Mouse (Mus musculus) heart, postnatal 14 days (tissue): ENCODE measurements at regions not wholly inside any gene's neighbourhood (a gene's known extent, or its start where the extent isn't known, plus 50 kb on each side); places are given as distances from the start of the nearest gene placed in this dataset.

ENCODE experiments used
- DNase-seq, 2 experiments: peaks; one replicate each; pipeline ENCODE4 v3.0.0; 2021 to 2022
- intact Hi-C: fragments of 180-260 bp; cut with DNase I; formaldehyde crosslinking; loops from one replicate; pipeline ENCODE4 v1.15.1; 2025

DNA sequence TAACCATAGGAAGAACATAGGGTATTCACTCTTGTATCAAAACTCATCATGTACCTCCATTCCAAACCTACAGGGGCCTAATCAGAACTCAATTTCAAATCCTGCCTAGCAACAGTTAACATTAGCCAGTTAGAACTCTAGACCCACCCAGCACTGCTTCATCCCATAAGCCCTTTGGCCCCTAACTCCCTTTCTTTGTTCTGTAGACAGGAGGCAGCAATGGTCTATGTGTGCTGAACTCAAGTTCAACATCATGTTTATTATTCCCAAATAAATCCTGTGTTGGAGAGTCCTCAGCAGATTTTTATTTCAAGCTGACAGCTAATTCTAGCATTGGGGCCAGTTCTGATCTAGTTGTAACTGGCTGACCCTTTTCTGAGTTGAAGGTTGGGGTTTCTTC is 112.2 kb downstream of the Ipo8 start:
- DNase-seq = no peak
- intact Hi-C loops = no loop called here

DNA sequence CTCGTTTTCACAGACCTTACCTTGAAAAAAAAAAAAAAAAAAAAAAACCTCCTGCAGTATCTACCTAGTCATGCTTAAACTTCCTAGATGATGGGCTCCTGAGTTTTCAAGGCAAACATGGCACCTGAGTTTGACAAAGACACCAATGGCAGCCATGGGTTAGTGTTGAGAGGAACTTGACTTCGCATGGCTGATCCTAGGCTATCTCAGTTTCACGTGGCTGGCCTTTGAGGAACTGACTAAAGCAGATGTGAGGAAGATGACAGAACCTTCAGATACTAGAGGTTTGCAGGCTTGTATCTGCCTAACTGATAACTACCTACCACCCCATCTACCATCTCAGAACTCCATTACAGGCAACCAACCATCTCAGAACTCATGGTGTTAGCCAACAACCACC is 120.9 kb downstream of the Ipo8 start:
- DNase-seq = no peak
- intact Hi-C loops = no loop called here

DNA sequence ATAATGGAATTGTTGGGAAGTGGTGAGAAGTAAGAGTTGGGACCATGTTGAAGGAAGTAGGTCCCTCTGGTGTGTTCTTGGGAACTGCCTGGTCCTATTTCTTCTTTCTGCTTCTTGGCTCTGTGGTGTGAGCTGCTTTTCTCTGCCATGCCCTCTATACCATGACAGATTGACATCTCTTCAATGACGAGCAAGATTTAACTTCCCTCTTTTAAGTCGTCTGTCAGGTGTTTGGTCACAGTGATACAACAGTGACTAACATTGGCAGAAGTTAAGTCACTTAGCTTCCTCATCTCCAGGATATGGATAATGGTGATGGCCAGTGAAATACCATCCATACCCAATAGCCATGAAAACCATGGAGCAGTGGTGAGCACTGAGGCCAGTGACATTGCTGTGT is 122.9 kb downstream of the Ipo8 start:
- intact Hi-C loops = no loop called here
- DNase-seq = no peak

- intact Hi-C loops = no loop called here
- DNase-seq = peak; percentile 9 to 31
Measured at GRCm38 (mm10) chr6:148705711-148706110, 125.6 kb downstream of the Ipo8 start.

GRCm38 (mm10) chr6:148693329-148693728 is 137.9 kb downstream of the Ipo8 start:
- intact Hi-C loops = no loop called here
- DNase-seq = peak in 1 of 2 experiments; percentile 3

GRCm38 (mm10) chr6:148687770-148688169 is 143.5 kb downstream of the Ipo8 start:
- intact Hi-C loops = loop anchor here (2.0 to 10.0 kb wide), 2 partner anchors 293 to 439 kb away; no protein-coding TSS in a partner anchor
- DNase-seq = peak; percentile 68 to 76

- no peak for DNase-seq
- intact Hi-C loops = no loop called here
Measured at GRCm38 (mm10) chr6:148660152-148660551, 171.1 kb downstream of the Ipo8 start.

DNA sequence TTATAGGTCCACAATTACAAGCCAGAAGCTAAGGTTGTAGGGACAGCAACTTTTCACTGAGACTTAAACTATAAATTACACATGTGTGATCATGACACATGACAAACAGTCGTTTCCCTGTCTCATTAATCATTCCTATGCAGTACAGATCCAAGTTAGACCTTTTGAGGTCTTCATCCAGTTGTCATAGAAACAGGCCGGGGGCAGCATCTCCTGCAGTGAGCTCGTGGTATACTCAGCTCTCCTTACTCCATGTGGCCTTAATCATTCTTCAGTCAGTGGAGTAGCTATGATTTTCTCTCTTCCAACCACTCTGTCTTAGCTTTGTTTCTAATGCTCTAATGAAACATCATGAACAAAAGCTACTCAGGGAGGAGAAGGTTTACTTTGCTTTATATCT is 178.1 kb downstream of the Ipo8 start:
- DNase-seq = no peak
- intact Hi-C loops = no loop called here

DNA sequence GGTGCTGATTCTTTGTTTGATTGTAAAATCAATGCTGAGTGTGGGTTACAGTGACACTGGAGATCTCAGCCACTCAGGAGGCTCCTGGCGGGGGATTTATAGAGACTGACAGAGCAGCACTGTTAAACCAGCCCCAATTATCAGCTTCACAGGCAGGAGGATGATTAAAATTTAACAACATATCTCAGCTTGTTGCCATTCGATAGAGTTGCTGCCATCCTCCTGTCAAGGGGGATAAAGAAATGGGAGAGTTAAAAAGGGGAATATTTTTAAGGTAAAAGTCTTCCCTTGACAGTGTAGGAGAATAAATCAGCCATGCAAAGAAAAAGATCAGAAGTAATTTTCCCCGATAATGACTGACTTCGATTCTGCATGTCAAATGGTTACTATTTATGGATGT is 178.8 kb downstream of the Ipo8 start:
- DNase-seq = no peak
- intact Hi-C loops = no loop called here

DNA sequence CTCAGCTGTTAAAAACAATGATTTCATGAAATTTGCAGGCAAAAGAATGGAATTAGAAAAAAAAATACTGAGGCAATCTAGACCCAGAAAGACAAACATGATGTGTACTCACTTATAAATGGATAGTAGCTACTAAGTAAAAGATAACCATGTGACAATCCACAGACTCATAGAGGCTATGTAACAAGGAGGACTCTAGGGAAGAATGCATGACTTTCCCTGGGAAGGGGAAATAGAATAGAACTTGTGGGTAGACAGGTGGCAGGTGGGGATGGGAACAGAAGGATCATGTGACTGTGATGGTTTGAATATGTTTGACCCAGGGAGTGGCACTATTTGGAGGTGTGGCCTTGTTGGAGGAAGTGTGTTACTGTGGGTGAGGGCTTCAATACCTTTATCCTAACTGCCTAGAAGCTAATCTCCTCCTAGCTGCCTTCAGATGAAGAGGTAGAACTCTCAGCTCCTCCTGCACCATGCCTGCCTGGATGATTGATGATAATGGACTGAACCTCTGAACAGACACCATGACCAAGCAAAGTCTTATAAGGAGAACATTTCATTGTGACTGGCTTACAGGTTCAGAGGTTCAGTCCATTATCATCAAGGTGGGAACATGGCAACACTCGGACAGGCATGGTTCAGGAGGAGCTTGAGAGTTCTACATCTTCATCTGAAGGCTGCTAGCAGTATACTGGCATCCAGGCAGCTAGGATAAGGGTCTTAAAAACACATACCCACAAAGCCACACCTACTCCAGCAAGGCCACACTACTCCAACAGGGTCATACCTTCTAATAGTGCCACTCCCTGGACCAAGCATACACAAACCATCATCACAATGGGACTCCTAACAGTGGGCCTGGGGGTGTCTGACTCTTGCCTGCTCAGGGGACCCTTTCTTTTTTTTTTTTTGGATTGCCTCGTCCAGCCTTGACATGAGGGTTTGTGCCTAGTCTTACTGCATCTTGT is 183.6 kb downstream of the Ipo8 start:
- intact Hi-C loops = no loop called here
- no peak for DNase-seq

DNA sequence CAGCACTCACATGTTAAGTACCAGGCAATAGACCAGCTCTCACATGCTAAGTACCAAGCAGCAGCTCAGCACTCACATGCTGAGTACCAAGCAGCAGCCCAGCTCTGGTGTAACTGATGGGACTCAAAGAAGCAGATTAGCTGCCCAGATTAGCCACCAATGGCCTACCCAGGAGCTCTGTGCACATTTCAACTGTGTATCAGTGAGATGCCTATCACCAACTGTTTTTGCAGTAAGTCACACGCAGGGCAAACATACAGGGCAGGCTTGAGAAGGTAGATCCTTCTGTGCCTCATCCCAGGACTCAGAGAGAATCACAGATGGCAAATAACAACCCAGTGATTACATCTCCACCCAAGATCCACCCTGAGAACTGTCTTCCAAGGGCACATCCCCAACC is 190.7 kb downstream of the Ipo8 start:
- DNase-seq = no peak
- intact Hi-C loops = no loop called here

DNA sequence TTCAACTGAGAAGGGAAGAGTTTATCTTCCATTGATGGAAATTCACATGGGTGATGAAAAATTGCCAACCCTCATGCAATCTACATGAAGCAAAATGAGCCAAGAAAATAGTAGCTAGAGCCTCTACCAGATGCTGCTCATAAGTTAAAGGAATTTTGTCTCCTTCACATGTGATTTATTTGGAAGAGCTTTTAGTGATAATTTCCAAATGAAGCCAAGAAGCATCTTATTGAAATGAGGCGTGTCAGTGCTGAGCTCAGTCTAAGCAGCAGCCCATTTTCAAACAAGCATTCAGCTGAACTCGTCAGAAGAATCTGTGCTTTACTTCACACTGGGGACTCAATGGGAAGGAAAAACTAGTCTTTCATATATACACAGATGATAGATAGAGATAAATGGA is 190.0 kb upstream of the Tmtc1 start:
- DNase-seq = no peak
- intact Hi-C loops = no loop called here

GRCm38 (mm10) chr6:148627090-148627605 is 183.0 kb upstream of the Tmtc1 start:
- intact Hi-C loops = no loop called here
- no peak for DNase-seq

DNA sequence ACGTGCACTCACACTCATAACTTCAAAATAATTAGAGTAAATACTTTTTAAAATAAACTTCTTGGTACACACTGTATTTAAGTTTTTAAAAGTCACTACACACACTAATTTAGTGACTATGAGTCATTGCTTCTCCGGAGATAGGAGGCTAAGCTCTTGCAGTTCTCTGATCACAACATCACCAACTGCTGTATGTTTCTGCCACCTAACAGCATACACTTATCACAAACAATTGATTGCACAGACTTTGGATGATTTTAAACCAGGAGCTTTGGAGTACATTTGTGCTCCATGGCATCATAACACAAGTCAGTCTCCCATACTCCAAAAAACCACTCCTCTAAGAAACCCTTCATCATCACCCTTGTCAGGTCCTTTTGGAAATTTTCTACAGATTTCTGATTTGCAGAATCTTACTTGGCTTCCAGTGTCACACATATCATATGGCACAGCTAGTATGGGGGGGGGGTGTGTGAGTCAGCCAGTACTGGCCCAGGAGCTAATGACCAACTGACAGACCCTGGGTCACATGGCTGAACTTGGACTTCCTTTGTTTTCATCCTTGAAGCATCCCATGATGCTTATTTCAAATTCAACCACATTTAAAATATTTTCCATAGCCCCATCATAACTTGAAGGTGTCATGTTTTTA is 179.1 kb upstream of the Tmtc1 start:
- intact Hi-C loops = no loop called here
- DNase-seq = no peak

DNA sequence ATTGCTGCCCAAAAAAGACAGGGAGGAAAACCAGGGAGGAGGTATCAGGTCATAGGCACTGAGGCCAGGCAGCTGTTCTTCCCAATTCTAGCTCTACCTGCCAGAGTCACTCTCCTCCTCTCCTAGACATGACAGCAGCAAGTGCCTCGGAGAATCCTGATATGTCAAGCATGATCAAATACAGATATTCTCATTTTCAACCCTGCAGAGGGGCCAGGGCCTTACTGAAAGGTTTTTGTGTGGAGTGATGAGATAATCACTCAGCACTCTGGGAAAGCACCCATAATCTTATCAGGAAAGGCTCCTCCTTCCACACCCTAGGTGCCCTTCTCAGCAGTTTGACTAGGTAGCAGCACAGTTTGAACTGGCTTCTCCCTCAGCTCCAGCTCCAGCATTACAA is 175.8 kb upstream of the Tmtc1 start:
- intact Hi-C loops = no loop called here
- no peak for DNase-seq

- intact Hi-C loops = no loop called here
Measured at GRCm38 (mm10) chr6:148615931-148616330, 171.7 kb upstream of the Tmtc1 start.

DNA sequence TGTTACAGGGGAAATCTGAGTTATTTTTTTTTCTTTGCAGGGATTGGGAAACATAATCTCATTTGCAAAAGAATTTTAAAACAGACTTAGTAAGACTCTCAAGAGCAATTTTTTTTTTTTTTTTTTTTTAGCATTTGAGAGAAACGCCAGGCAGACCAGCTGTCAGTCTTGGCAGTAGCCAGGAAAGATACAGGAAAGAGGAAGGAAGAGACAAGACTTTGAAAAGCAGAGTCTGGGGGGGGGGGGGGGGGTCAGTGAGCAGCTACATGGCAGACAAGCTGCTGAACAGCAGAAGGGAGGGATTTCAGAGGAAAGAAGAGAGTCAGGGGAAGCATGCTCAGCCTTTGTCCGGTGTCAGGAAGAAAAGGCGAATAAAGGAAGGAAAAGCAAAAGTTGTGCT is 171.3 kb upstream of the Tmtc1 start:
- DNase-seq = peak; percentile 25 to 38
- intact Hi-C loops = no loop called here

More at GRCm38 (mm10) chr6:148615931-148616330, 171.7 kb upstream of the Tmtc1 start:
- no peak for DNase-seq

GRCm38 (mm10) chr6:148608881-148609280 is 164.7 kb upstream of the Tmtc1 start:
- DNase-seq = peak in 1 of 2 experiments; percentile 2
- intact Hi-C loops = no loop called here

DNA sequence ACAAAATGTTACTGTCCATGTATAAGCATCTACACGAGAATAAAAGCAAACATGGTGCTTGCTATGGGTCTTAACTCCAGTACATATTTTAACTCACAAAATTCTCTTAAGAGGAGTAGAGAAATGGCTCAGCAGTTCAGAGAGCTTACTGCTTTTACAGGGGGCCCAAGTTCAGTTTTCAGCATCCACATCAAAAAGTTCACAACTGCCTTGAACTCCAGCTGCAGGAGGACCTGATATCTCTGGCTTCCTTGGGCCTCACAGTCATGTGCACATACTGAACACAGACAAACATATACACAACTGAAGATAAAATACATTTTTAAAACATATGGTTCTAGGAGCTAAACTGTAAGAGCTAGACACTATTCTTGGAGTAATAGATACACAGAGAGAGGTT is 161.0 kb upstream of the Tmtc1 start:
- intact Hi-C loops = no loop called here
- DNase-seq = no peak

- no peak for DNase-seq
- intact Hi-C loops = no loop called here
Measured at GRCm38 (mm10) chr6:148604790-148605189, 160.6 kb upstream of the Tmtc1 start.

- no peak for DNase-seq
- intact Hi-C loops = no loop called here
Measured at GRCm38 (mm10) chr6:148603878-148604277, 159.7 kb upstream of the Tmtc1 start.

DNA sequence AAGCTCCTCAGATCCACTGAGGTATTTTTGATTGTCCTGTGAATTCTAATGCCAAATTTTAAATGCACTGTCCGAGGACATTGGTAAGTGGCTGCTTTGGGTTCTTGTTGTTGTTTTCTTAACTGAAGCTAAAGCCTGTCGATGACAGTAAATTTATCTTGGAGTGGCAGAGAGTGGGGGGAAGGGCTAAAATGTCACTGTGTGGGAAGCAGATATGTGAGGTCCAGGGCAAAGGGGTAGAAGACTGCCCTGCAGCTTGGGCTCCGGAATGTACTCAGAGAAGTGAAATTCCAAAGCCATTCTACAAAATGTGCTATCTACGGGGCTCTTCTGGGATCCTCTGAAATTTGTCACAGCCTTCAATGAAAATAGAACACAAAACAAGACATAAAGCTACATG is 159.3 kb upstream of the Tmtc1 start:
- intact Hi-C loops = no loop called here
- DNase-seq = no peak
